Mouse (Mus musculus) intestine, embryonic 14.5 days (tissue): ENCODE results near the gene Elmo1. TPM values are rescaled to one million over a fixed set of nuclear protein-coding genes. Genes with fewer than 3 reads are reported as not detected.

Experiments used
- ATAC-seq: fragments of 200-750 bp; cut with Nextera tagmentation; replicated peaks from 2 replicates; pipeline ENCODE4 v1.8.0; 2017; ENCODE audit warnings: low read depth, moderate number of reproducible peaks, moderate TSS enrichment, moderate library complexity; ENCODE audit not compliant: low FRiP score, low TSS enrichment
- DNase-seq: peaks from one replicate; pipeline ENCODE4 v3.0.0-alpha.2; 2018; ENCODE audit warnings: low spot score
- H3K27ac ChIP-seq: fragments of 300-500 bp; sonication (generic); 2 replicates; pipeline ENCODE4 v1.5.1; 2014; ENCODE audit warnings: low read depth, mild to moderate bottlenecking, control low read depth
- H3K27me3 ChIP-seq: fragments of 300-500 bp; sonication (generic); replicated peaks from 2 replicates; pipeline ENCODE4 v1.6.1; 2014; ENCODE audit warnings: low read length, control low read depth; ENCODE audit not compliant: control insufficient read depth, insufficient read depth
- H3K36me3 ChIP-seq: fragments of 300-500 bp; sonication (generic); 2 replicates; pipeline ENCODE4 v1.6.1; 2014; ENCODE audit warnings: low read length, control low read depth; ENCODE audit not compliant: control insufficient read depth, insufficient read depth
- H3K4me1 ChIP-seq: fragments of 300-500 bp; sonication (generic); replicated peaks from 2 replicates; pipeline ENCODE4 v1.6.1; 2014; ENCODE audit warnings: low read length, control low read depth, mixed read lengths; ENCODE audit not compliant: control insufficient read depth, insufficient read depth
- H3K4me2 ChIP-seq: fragments of 300-500 bp; sonication (generic); 2 replicates; pipeline ENCODE4 v1.6.1; 2014; ENCODE audit warnings: low read length
- H3K4me3 ChIP-seq: fragments of 300-500 bp; sonication (generic); 2 replicates; pipeline ENCODE4 v1.5.1; 2014; ENCODE audit warnings: low read depth, low read length, control low read depth, mixed read lengths
- H3K9ac ChIP-seq: fragments of 300-500 bp; sonication (generic); 2 replicates; pipeline ENCODE4 v1.6.1; 2014; ENCODE audit warnings: mild to moderate bottlenecking, low read length
- H3K9me3 ChIP-seq: fragments of 300-500 bp; sonication (generic); 2 replicates; pipeline ENCODE4 v1.6.1; 2016; ENCODE audit warnings: low read length, control low read depth; ENCODE audit not compliant: control insufficient read depth
- WGBS: fragments of 180-500 bp; shearing (Covaris S2); extraction: QIAGEN DNeasy Blood & Tissue Kit; methylation state at CpG from one replicate; pipeline ENCODE4 v1.1.7; 2014; 5-methylcytosine and 5-hydroxymethylcytosine counted together
- polyA plus RNA-seq: library from polyadenylated mRNA; unstranded; fragments of >200 nt; fragmentation: Nextera tagmentation; extraction: Ambion mirVana; gene quantifications from 2 replicates; pipeline ENCODE4 v1.2.1, GENCODE M21; 2014

Elmo1 gene
- polyA plus RNA-seq, 1 experiment from 2014 or later, result 16.6 TPM

DNA sequence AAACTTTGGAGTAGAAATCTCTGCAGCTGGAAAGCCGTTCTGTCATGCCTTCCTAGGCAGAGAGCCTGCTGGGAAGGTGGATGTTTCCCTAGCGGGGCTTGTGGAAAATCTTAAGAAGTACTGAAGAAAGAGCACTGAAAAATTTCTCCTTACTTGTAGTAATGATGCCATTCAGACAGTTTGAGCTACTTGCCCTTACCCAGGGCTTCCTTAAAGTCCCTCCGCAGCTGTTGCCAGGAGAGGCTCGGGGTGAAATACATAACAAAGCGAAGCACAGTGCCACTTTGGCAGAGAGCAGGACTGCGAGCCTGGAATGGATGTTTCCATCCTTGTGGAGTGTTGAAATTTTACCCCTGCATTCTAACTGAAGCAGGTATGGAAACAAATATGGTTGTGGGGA is 164.5 kb downstream of the Elmo1 start:
- WGBS, result 82% methylated on average over 6 of the region's 6 CpGs
- H3K4me1 ChIP-seq, result 0 out of 2 replicates have a peak, but pooled peaks cover 3% of the 10 kb centered on the region
- no peak overlapping the region for H3K27ac ChIP-seq
- no peak for DNase-seq
- H3K9ac ChIP-seq, result no peak overlapping the region
- no peaks in the 10 kb centered on the region for H3K9me3 ChIP-seq
- H3K36me3 ChIP-seq, result no peaks in the 10 kb centered on the region
- H3K4me2 ChIP-seq, result no peak overlapping the region
- H3K27me3 ChIP-seq, result no peaks in the 10 kb centered on the region
- no peak for ATAC-seq
- no peak overlapping the region for H3K4me3 ChIP-seq

- no peak overlapping the region for H3K4me2 ChIP-seq
- ATAC-seq, result no peak
- 0 out of 2 replicates have a peak, but pooled peaks cover under 1% of the 10 kb centered on the region for H3K4me1 ChIP-seq
- H3K27me3 ChIP-seq, result no peaks in the 10 kb centered on the region
- H3K36me3 ChIP-seq, result no peaks in the 10 kb centered on the region
- no peak overlapping the region for H3K27ac ChIP-seq
- 84% methylated on average over 3 of the region's 3 CpGs for WGBS
- DNase-seq, result no peak
- H3K9me3 ChIP-seq, result no peaks in the 10 kb centered on the region
- no peak overlapping the region for H3K9ac ChIP-seq
- no peak overlapping the region for H3K4me3 ChIP-seq
Observed at GRCm38 (mm10) chr13:20255380-20255779, 165.0 kb downstream of the Elmo1 start.

DNA sequence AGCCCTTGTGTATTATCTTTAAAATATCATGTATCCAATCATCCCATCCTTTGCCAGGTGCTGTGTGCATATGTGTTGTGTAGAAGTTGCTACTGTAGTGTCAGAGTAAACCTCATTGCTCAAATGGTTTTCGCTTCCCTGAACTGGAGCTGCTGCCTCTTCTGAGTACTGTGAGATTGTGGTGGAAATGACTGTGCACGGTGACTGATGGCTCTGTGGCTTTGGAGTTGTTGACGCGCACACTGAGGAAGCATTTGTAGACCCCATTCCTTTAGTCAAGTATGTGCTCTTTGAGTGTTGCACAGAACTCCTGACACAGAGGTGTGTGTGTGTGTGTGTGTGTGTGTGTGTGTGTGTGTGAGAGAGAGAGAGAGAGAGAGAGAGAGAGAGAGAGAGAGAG is 166.2 kb downstream of the Elmo1 start:
- Histone ChIP-seq H3K9ac (no peak overlapping the region), H3K36me3 (no peaks in the 10 kb centered on the region), H3K4me1 (no peaks in the 10 kb centered on the region), H3K27me3 (no peaks in the 10 kb centered on the region), H3K9me3 (no peaks in the 10 kb centered on the region), H3K4me2 (no peak overlapping the region), H3K27ac (no peak overlapping the region), H3K4me3 (no peak overlapping the region)
- DNase-seq (no peak), ATAC-seq (no peak)
- 92% methylated on average over 4 of the region's 4 CpGs for WGBS

DNA sequence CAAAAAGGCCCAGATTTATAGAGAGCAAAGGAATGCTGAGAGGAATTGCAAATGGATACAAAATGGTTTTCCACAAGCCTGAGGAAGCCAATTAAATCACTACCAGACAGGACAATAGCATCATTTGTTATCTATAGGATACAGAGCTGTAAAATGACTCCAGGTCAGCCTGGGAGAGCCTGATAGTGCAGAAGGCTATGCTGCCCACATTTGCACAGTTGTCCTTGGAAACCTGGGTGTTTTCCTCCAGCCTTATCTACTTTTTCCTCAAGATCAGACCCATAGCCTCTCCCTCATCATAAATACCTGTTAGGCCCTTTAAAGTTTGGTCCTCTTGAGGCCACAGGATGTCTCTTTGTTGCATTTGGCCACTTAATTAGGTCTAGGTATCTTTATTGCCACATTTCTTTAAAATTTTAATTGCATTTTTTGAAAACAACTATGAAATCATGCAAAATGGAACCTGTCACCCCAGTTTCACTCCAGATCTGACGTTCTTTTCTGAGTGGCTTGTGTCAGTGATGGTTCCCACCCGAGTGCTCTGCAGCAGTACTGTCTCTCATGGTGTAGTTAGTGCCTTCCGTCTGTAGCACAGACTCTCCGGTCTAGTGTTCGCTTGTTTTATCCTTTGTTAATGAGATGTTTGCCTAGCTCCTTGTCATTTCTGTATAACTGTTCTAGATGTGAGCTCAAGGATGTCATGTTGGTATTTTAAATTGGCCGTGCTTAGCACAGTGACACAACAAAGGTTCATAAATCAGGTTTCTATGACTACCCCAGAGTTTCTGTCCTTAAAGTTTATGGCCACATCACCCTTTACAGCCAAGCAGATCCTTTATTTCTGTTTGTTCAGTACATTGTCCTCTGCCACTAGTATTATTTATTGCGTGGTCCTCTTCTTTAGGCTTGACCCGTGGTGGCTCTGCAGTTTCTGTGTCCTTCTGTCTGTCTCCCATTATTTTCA is 167.4 kb downstream of the Elmo1 start:
- Histone ChIP-seq H3K9me3 (no peaks in the 10 kb centered on the region), H3K4me3 (no peak overlapping the region), H3K36me3 (no peaks in the 10 kb centered on the region), H3K4me1 (no peaks in the 10 kb centered on the region), H3K27ac (no peak overlapping the region), H3K9ac (no peak overlapping the region), H3K4me2 (no peak overlapping the region), H3K27me3 (no peaks in the 10 kb centered on the region)
- DNase-seq (no peak), ATAC-seq (peak; percentile 80)
- 62% methylated on average over 8 of the region's 8 CpGs for WGBS

DNA sequence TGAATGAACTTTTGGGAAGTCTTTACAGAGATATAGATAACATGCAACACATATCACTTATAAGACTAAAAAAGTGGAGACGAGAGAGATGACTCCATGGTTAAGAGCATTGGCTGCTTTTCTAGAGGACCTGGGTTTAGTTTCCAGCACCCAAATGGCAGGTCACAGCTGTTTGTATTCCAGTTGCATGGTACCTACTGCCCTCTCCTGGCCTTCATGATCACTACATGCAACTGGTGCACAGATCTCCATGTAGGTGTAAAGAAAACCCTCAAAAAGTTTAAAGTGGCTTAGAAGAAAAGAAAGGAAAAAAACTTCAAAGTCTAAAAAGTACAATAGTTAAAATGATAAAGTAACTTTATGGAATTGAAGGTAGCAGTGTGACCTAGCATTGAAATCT is 172.8 kb downstream of the Elmo1 start:
- Histone ChIP-seq H3K4me2 (no peak overlapping the region), H3K9ac (no peak overlapping the region), H3K9me3 (0 out of 2 replicates have a peak, but pooled peaks cover 3% of the 10 kb centered on the region), H3K4me1 (no peaks in the 10 kb centered on the region), H3K4me3 (no peak overlapping the region), H3K27ac (no peak overlapping the region), H3K36me3 (no peaks in the 10 kb centered on the region), H3K27me3 (no peaks in the 10 kb centered on the region)
- WGBS, result 90% methylated on average over 1 of the region's 1 CpGs
- DNase-seq (no peak), ATAC-seq (no peak)

- H3K4me3 ChIP-seq, result no peak overlapping the region
- no peaks in the 10 kb centered on the region for H3K9me3 ChIP-seq
- ATAC-seq, result no peak
- no peak overlapping the region for H3K27ac ChIP-seq
- H3K36me3 ChIP-seq, result no peaks in the 10 kb centered on the region
- DNase-seq, result no peak
- H3K9ac ChIP-seq, result no peak overlapping the region
- 60% methylated on average over 6 of the region's 6 CpGs for WGBS
- no peaks in the 10 kb centered on the region for H3K4me1 ChIP-seq
- H3K27me3 ChIP-seq, result no peaks in the 10 kb centered on the region
- H3K4me2 ChIP-seq, result no peak overlapping the region
Observed at GRCm38 (mm10) chr13:20270148-20270547, 179.8 kb downstream of the Elmo1 start.

GRCm38 (mm10) chr13:20271799-20272198 is 181.4 kb downstream of the Elmo1 start:
- H3K27ac ChIP-seq, result no peak overlapping the region
- H3K4me1 ChIP-seq, result no peaks in the 10 kb centered on the region
- H3K4me3 ChIP-seq, result no peak overlapping the region
- no peaks in the 10 kb centered on the region for H3K9me3 ChIP-seq
- DNase-seq (no peak), ATAC-seq (no peak)
- WGBS, result 40% methylated on average over 3 of the region's 3 CpGs
- no peak overlapping the region for H3K4me2 ChIP-seq
- H3K36me3 ChIP-seq, result no peaks in the 10 kb centered on the region
- H3K27me3 ChIP-seq, result no peaks in the 10 kb centered on the region
- H3K9ac ChIP-seq, result no peak overlapping the region

GRCm38 (mm10) chr13:20272562-20272961 is 182.2 kb downstream of the Elmo1 start:
- Histone ChIP-seq H3K4me2 (no peak overlapping the region), H3K4me3 (no peak overlapping the region), H3K27me3 (no peaks in the 10 kb centered on the region), H3K9me3 (no peaks in the 10 kb centered on the region), H3K9ac (no peak overlapping the region), H3K4me1 (no peaks in the 10 kb centered on the region), H3K36me3 (no peaks in the 10 kb centered on the region), H3K27ac (no peak overlapping the region)
- WGBS, result 44% methylated on average over 6 of the region's 6 CpGs
- DNase-seq (peak; percentile 49), ATAC-seq (0 out of 2 replicates have a peak, but pooled peaks have one; percentile 66)

GRCm38 (mm10) chr13:20279889-20280288 is 189.5 kb downstream of the Elmo1 start:
- DNase-seq (no peak), ATAC-seq (no peak)
- Histone ChIP-seq H3K4me1 (no peaks in the 10 kb centered on the region), H3K9ac (no peak overlapping the region), H3K4me3 (no peak overlapping the region), H3K27me3 (no peaks in the 10 kb centered on the region), H3K4me2 (no peak overlapping the region), H3K9me3 (no peaks in the 10 kb centered on the region), H3K27ac (no peak overlapping the region), H3K36me3 (no peaks in the 10 kb centered on the region)
- WGBS, result 40% methylated on average over 2 of the region's 2 CpGs
